Mouse (Mus musculus) heart, embryonic 11.5 days (tissue): Measurements from ENCODE around the gene Ccdc162. TPM values are rescaled to one million over a fixed set of nuclear protein-coding genes. Genes with fewer than 3 reads are reported as not detected.

Experiments
- ATAC-seq: fragments of 200-750 bp; cut with Nextera tagmentation; replicated peaks from 2 replicates; pipeline ENCODE4 v1.8.0; 2017; ENCODE audit warnings: moderate library complexity; ENCODE audit not compliant: insufficient number of reproducible peaks, low FRiP score, low TSS enrichment
- H3K27ac ChIP-seq: fragments of 300-500 bp; sonication (generic); 2 replicates; pipeline ENCODE4 v1.5.1; 2014; ENCODE audit warnings: mild to moderate bottlenecking, low read depth, low read length
- H3K27me3 ChIP-seq: fragments of 300-500 bp; sonication (generic); 2 replicates; pipeline ENCODE4 v1.6.1; 2014; ENCODE audit warnings: mild to moderate bottlenecking, low read length, mixed read lengths; ENCODE audit not compliant: control insufficient read depth, insufficient read depth
- H3K36me3 ChIP-seq: fragments of 300-500 bp; sonication (generic); 2 replicates; pipeline ENCODE4 v1.6.1; 2014; ENCODE audit warnings: mild to moderate bottlenecking, low read length, moderate library complexity, mixed read lengths; ENCODE audit not compliant: control insufficient read depth, insufficient read depth
- H3K4me1 ChIP-seq: fragments of 300-500 bp; sonication (generic); 2 replicates; pipeline ENCODE4 v1.6.1; 2014; ENCODE audit warnings: low read length; ENCODE audit not compliant: control insufficient read depth, insufficient read depth
- H3K4me2 ChIP-seq: fragments of 300-500 bp; sonication (generic); 2 replicates; pipeline ENCODE4 v1.6.1; 2014; ENCODE audit warnings: mild to moderate bottlenecking, moderate library complexity
- H3K4me3 ChIP-seq: fragments of 300-500 bp; sonication (generic); 2 replicates; pipeline ENCODE4 v1.5.1; 2014; ENCODE audit warnings: low read depth, low read length
- H3K9ac ChIP-seq: fragments of 300-500 bp; sonication (generic); 2 replicates; pipeline ENCODE4 v1.6.1; 2014; ENCODE audit warnings: mild to moderate bottlenecking, low read depth, low read length, moderate library complexity
- H3K9me3 ChIP-seq: fragments of 300-500 bp; sonication (generic); replicated peaks from 2 replicates; pipeline ENCODE4 v1.6.1; 2016; ENCODE audit warnings: low read length; ENCODE audit not compliant: control insufficient read depth
- WGBS: fragments of 180-500 bp; shearing (Covaris S2); extraction: QIAGEN DNeasy Blood & Tissue Kit; methylation state at CpG from one replicate; pipeline ENCODE4 v1.1.7; 2014; ENCODE audit not compliant: insufficient replicate concordance; 5-methylcytosine and 5-hydroxymethylcytosine counted together
- polyA plus RNA-seq: library from polyadenylated mRNA; unstranded; fragments of >200 nt; fragmentation: Nextera tagmentation; extraction: Ambion mirVana; gene quantifications from 2 replicates; pipeline ENCODE4 v1.2.1, GENCODE M21; 2014

The Ccdc162 gene
- polyA plus RNA-seq, 1 experiment from 2014 or later: 0.82 TPM

- no peaks in the 10 kb centered on the region for H3K4me1 ChIP-seq
- WGBS: 91% methylated on average over 1 of the region's 1 CpGs
- H3K9me3 ChIP-seq: no peaks in the 10 kb centered on the region
- H3K27me3 ChIP-seq: peaks cover 3% of the 10 kb centered on the region; the same call in 1 of the 2 replicates
- no peak overlapping the region for H3K4me3 ChIP-seq
- ATAC-seq: no peak
- H3K27ac ChIP-seq: no peak overlapping the region
- no peaks in the 10 kb centered on the region for H3K36me3 ChIP-seq
- H3K4me2 ChIP-seq: no peak overlapping the region
- H3K9ac ChIP-seq: no peak overlapping the region
Measured at GRCm38 (mm10) chr10:41504996-41505395, 211.4 kb downstream of the Ccdc162 start.

GRCm38 (mm10) chr10:41500941-41501340 is 215.5 kb downstream of the Ccdc162 start:
- H3K27ac ChIP-seq: no peak overlapping the region
- ATAC-seq: no peak

DNA sequence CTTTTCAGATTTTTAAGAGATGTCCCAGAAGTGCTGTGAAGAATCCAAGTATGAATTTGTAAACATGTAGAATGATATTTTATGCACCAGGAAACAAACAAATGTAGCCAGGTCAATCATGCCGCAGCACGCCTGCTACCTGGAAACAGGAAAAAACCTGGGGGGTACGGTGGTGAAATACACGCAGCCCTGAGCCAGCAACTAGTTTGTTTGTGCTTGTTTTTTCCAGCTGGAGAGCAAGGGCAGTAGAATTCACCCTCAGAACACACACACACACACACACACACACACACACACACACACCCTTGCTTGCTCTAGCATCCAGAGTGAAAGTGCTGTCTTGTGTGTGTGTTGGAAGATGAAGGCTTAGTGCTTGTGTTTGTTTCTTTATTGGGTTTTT is 225.3 kb downstream of the Ccdc162 start:
- no peak overlapping the region for H3K9ac ChIP-seq
- peaks cover 9% of the 10 kb centered on the region for H3K4me1 ChIP-seq
- H3K27me3 ChIP-seq: no peaks in the 10 kb centered on the region
- ATAC-seq: no peak
- no peak overlapping the region for H3K27ac ChIP-seq
- no peak overlapping the region for H3K4me3 ChIP-seq
- H3K9me3 ChIP-seq: no peaks in the 10 kb centered on the region
- no peak overlapping the region; the same call in 1 of the 2 replicates for H3K4me2 ChIP-seq
- H3K36me3 ChIP-seq: peaks cover 11% of the 10 kb centered on the region
- 45% methylated on average over 4 of the region's 4 CpGs for WGBS

More at GRCm38 (mm10) chr10:41500941-41501340, 215.5 kb downstream of the Ccdc162 start:
- no peak overlapping the region for H3K9ac ChIP-seq
- no peaks in the 10 kb centered on the region for H3K36me3 ChIP-seq
- 66% methylated on average over 4 of the region's 4 CpGs for WGBS
- H3K27me3 ChIP-seq: no peaks in the 10 kb centered on the region
- no peaks in the 10 kb centered on the region for H3K9me3 ChIP-seq
- H3K4me3 ChIP-seq: no peak overlapping the region
- no peak overlapping the region for H3K4me2 ChIP-seq
- no peaks in the 10 kb centered on the region for H3K4me1 ChIP-seq

GRCm38 (mm10) chr10:41490518-41490873 is 225.9 kb downstream of the Ccdc162 start:
- under 1% methylated on average over 29 of the region's 29 CpGs for WGBS
- no peak overlapping the region for H3K27ac ChIP-seq

DNA sequence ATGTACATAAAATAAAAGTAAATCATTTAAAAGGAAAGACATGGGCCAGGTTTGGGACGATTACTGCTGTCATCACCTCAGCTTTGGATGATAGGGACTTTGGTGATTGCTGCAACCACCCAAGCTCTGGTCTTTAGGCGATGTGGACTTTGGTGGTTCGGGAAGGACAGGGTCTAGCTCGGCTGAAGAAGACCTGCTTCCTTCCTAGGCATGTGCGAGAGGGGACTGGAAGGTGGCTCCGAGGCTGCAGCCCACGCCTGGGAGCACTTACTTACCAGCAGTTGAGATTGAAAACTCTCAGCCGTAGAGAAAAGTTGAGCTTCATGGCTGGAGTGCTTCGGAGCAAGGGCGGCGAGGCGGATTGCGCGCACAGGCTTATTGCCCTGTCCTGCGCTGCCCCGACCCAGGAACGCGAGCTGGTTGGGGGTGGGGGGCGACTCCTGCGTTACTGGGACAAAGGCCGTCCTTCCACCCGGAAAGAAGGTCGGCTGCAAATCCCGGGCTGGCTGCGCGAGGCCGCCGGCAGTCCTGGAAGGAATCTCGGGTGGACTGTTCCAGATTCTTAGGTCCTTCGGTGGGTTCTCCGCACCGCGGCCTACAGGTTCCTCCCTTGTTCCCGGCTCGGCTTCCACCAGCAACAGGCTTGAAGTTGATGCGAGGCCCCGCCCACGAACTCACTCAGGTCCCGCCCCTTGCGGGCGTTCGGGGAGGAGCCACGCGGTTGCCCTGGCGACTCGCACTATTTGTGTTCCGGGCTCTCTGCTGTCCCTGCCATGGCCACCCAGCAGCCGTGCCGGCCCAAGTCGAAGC is 226.5 kb downstream of the Ccdc162 start, which contains the start of the genes Smpd2 and Ppil6:
Gene Smpd2, minus strand, starts transcription at position 662 of the 810 bp plus-strand sequence.
Gene Ppil6, plus strand, starts transcription at position 732 of the 810 bp plus-strand sequence.
- Histone ChIP-seq H3K27ac (peak within 1 kb of the TSS; percentile 65), H3K9ac (peak within 1 kb of the TSS; percentile 75), H3K4me2 (peak within 1 kb of the TSS; percentile 81), H3K4me3 (peak within 1 kb of the TSS; percentile 56), H3K36me3 (peaks cover 23% of the 10 kb centered on the region), H3K4me1 (peaks cover 9% of the 10 kb centered on the region), H3K27me3 (no peaks in the 10 kb centered on the region), H3K9me3 (no peaks in the 10 kb centered on the region)
- ATAC-seq: peak; percentile 86
- WGBS: under 1% methylated on average over 50 of the region's 50 CpGs

More at GRCm38 (mm10) chr10:41490518-41490873, 225.9 kb downstream of the Ccdc162 start:
- Histone ChIP-seq H3K36me3 (peaks cover 17% of the 10 kb centered on the region), H3K9me3 (no peaks in the 10 kb centered on the region), H3K4me1 (peaks cover 9% of the 10 kb centered on the region), H3K4me3 (peak overlapping the region; percentile 56), H3K4me2 (peak overlapping the region; percentile 81), H3K9ac (peak overlapping the region; percentile 75), H3K27me3 (no peaks in the 10 kb centered on the region)
- ATAC-seq: no peak; the same call in 1 of the 2 replicates

DNA sequence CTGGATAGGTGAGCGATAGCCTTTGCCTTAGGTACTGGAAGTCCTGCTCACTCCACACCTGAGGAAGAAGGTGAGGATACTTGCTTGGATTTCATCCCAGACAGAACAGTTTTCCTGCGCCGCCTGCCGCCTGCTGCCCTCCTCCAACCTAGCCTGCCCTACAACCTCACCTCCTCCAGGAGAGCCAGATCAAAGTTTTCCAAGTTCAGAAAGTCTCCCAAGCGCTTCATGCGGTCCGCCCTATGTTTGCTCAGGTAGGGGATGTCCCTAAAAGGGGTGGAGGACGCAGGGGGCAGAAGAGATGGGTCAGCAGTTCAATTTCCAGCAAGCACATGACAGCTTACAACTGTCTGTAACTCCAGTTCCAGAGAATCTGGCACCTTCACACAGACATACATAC is 227.1 kb downstream of the Ccdc162 start:
- no peak for ATAC-seq
- peak overlapping the region; percentile 81 for H3K4me2 ChIP-seq
- WGBS: 30% methylated on average over 8 of the region's 8 CpGs

GRCm38 (mm10) chr10:41488877-41489276 is 227.6 kb downstream of the Ccdc162 start:
- no peak for ATAC-seq
- no peaks in the 10 kb centered on the region for H3K27me3 ChIP-seq
- WGBS: 49% methylated on average over 7 of the region's 7 CpGs

More for the DNA sequence above, 227.1 kb downstream of the Ccdc162 start:
- peak overlapping the region; percentile 75 for H3K9ac ChIP-seq
- peak overlapping the region; percentile 56 for H3K4me3 ChIP-seq
- H3K9me3 ChIP-seq: no peaks in the 10 kb centered on the region
- H3K4me1 ChIP-seq: peaks cover 9% of the 10 kb centered on the region
- 0 out of 2 replicates have a peak overlapping the region, but pooled peaks have one; percentile 65 for H3K27ac ChIP-seq
- no peaks in the 10 kb centered on the region for H3K27me3 ChIP-seq
- H3K36me3 ChIP-seq: peaks cover 26% of the 10 kb centered on the region

More at GRCm38 (mm10) chr10:41488877-41489276, 227.6 kb downstream of the Ccdc162 start:
- H3K4me3 ChIP-seq: peak overlapping the region; percentile 56
- no peak overlapping the region for H3K27ac ChIP-seq
- H3K4me1 ChIP-seq: peaks cover 9% of the 10 kb centered on the region
- H3K36me3 ChIP-seq: peaks cover 30% of the 10 kb centered on the region
- peak overlapping the region; percentile 75; the same call in 1 of the 2 replicates for H3K9ac ChIP-seq
- H3K9me3 ChIP-seq: no peaks in the 10 kb centered on the region
- H3K4me2 ChIP-seq: peak overlapping the region; percentile 81
